Mouse (Mus musculus) myocyte (in vitro differentiated cells): ENCODE data around the gene Nvl.

Experiments used
- CEBPB ChIP-seq: IDR thresholded peaks from 2 replicates; pipeline ENCODE4 v1.6.1; 2011; ENCODE audit warnings: mild to moderate bottlenecking, moderate library complexity; ENCODE audit not compliant: poor library complexity, insufficient read depth, severe bottlenecking
- MAX ChIP-seq: IDR thresholded peaks from one replicate; pipeline ENCODE4 v1.6.1; 2011; ENCODE audit warnings: low read depth, mild to moderate bottlenecking, control low read depth
- POLR2A ChIP-seq: IDR thresholded peaks from one replicate; pipeline ENCODE4 v1.6.1; 2011; ENCODE audit warnings: low read depth, mild to moderate bottlenecking, control low read depth, moderate library complexity; ENCODE audit not compliant: insufficient read length
- POLR2AphosphoS2 ChIP-seq: IDR thresholded peaks from one replicate; pipeline ENCODE4 v1.6.1; 2011; ENCODE audit warnings: low read depth, control low read depth; ENCODE audit not compliant: insufficient read length
- TCF12 ChIP-seq: IDR thresholded peaks from one replicate; pipeline ENCODE4 v1.6.1; 2011; ENCODE audit warnings: mild to moderate bottlenecking, control low read depth; ENCODE audit not compliant: poor library complexity, insufficient read depth, severe bottlenecking

DNA sequence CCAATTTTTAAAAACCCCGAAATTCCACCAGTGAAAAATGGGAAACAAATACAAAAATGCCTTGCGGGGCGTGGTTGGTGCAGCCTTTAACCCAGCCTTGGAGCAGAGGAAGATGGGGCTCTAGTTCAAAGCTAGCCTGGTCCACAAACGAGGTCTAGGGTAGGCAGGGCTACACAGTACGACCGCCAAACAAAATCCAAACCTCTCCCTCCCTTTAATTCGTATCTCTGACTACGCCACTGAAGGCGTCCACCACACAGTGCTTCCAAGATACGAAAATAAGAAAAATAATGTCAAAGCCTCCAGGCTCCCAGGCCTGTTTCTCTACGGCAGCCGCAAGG, 425 bp downstream of the Nvl start:
- no peak for TF ChIP-seq POLR2A
- TF ChIP-seq CEBPB, result no peak
- TF ChIP-seq MAX, result no peak
- TF ChIP-seq TCF12, result no peak
- TF ChIP-seq POLR2AphosphoS2, result no peak
